ENCODE assay signal across 23 mouse cellular contexts in the genomic region with DNA sequence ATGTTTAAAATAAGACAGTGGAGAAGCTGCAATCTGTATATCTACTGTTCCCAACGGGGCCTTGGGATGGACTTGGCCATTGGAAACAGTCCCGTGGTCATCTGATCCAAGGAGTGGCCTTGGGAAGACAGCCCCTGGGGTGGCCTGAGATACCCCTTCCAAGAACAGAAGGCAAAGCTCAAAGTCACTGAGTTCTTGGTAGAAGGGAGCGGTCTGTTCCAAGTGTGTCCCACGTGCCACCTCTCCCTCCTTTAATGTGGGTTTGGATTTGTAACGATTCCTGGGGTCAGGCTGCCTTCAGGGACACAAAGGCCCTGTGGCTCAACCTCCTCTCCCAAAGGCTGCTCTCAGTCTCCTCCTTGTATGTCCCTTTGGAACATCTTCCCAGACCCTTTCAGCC. TPM values are rescaled to one million over a fixed set of nuclear protein-coding genes. Genes with fewer than 3 reads are reported as not detected.
"Had no signal": no experiment of that assay in that cellular context is flagged by ENCODE, and none has a peak within 500 bp of the region (broad histone marks: within the 10 kb centered on the region; RNA-seq: fewer than 3 reads in every experiment).

No protein-coding gene starts in this region.

- H3K9me3 ChIP-seq: kidney, embryonic 15.5 days; liver, embryonic 13.5 days; midbrain, embryonic 12.5 days; midbrain, embryonic 15.5 days; neural tube, embryonic 13.5 days had no signal

- H3K36me3 ChIP-seq: kidney, embryonic 15.5 days; liver, embryonic 13.5 days; midbrain, embryonic 12.5 days; midbrain, embryonic 15.5 days; neural tube, embryonic 13.5 days had no signal

- H3K4me2 ChIP-seq: kidney, embryonic 15.5 days; liver, embryonic 13.5 days; midbrain, embryonic 12.5 days; midbrain, embryonic 15.5 days; neural tube, embryonic 13.5 days had no signal

- H3K4me3 ChIP-seq: kidney, embryonic 15.5 days; left cerebral cortex, adult 2 months; liver, embryonic 13.5 days; midbrain, embryonic 12.5 days; midbrain, embryonic 15.5 days; myocyte; neural tube, embryonic 13.5 days had no signal

- H3K27me3 ChIP-seq: midbrain, embryonic 15.5 days had no signal

- DNase-seq: kidney, adult 11 months; kidney, adult 8-10 months; kidney, postnatal 10 days; kidney, postnatal 36 days; layer of hippocampus, postnatal 36 days; liver, embryonic 13.5 days; lung, adult 2 months; lung, postnatal 14 days; right cerebral cortex, adult 18-20 months; right cerebral cortex, postnatal 14 days; right cerebral cortex, postnatal 4 days; thymus, adult 2 months; thymus, postnatal 25 days had no signal

- H3K4me1 ChIP-seq: neural tube, embryonic 13.5 days had no signal

- ATAC-seq: midbrain, embryonic 15.5 days had no signal

- H3K9ac ChIP-seq: kidney, embryonic 15.5 days; liver, embryonic 13.5 days; midbrain, embryonic 12.5 days; midbrain, embryonic 15.5 days; neural tube, embryonic 13.5 days had no signal

- H3K27ac ChIP-seq: kidney, embryonic 15.5 days; left cerebral cortex, adult 2 months; liver, embryonic 13.5 days; midbrain, embryonic 12.5 days; midbrain, embryonic 15.5 days; neural tube, embryonic 13.5 days; stomach, postnatal 0 days had no signal

RNA-seq across cellular contexts. Expression of a gene that starts 7.9 kb away (rescaled TPM):
- total RNA-seq: megakaryocyte progenitor cell, adult 5-6 weeks; megakaryocyte-erythroid progenitor cell, adult 5-6 weeks; neutrophil, adult 5-6 weeks had no signal
